Mouse (Mus musculus) G1E (cell line): ENCODE results near the gene Plekho2. TPM values are rescaled to one million over a fixed set of nuclear protein-coding genes. Genes with fewer than 3 reads are reported as not detected.

Source experiments
- ATAC-seq: 2 replicates; pipeline ENCODE4 v1.8.0; 2016; ENCODE audit warnings: mild to moderate bottlenecking; ENCODE audit not compliant: insufficient number of reproducible peaks, poor library complexity, low FRiP score, severe bottlenecking; ENCODE audit errors: extremely low read depth
- DNase-seq: peaks from one replicate; pipeline ENCODE4 v3.0.0; 2012; ENCODE audit warnings: low spot score
- H3K27me3 ChIP-seq: 2 replicates; pipeline ENCODE4 v1.6.1; 2012; ENCODE audit warnings: mild to moderate bottlenecking, low read length, inconsistent platforms; ENCODE audit not compliant: insufficient read depth
- H3K36me3 ChIP-seq: replicated peaks from 2 replicates; pipeline ENCODE3; 2012; ENCODE audit warnings: mild to moderate bottlenecking, inconsistent platforms
- H3K4me1 ChIP-seq: 2 replicates; pipeline ENCODE4 v1.6.1; 2012; ENCODE audit warnings: low read depth, low read length, inconsistent platforms, mixed read lengths; ENCODE audit not compliant: insufficient read depth
- H3K4me3 ChIP-seq: 2 replicates; pipeline ENCODE4 v1.5.1; 2012; ENCODE audit warnings: low read depth, mild to moderate bottlenecking, inconsistent platforms, low read length, moderate library complexity, mixed read lengths
- H3K9me3 ChIP-seq: replicated peaks from 2 replicates; pipeline ENCODE4 v1.6.1; 2012; ENCODE audit warnings: inconsistent platforms
- CTCF ChIP-seq: IDR thresholded peaks from 2 replicates; pipeline ENCODE4 v1.5.1; 2012; ENCODE audit warnings: low read depth, low read length, inconsistent platforms, mixed read lengths
- GATA1 ChIP-seq: IDR thresholded peaks from 2 replicates; pipeline ENCODE4 v1.6.1; 2012; ENCODE audit warnings: borderline replicate concordance, low read length, inconsistent platforms, mixed read lengths
- GATA2 ChIP-seq: IDR thresholded peaks from 2 replicates; pipeline ENCODE4 v1.6.1; 2012; ENCODE audit warnings: low read depth, low read length, inconsistent platforms, borderline replicate concordance
- POLR2AphosphoS5 ChIP-seq: IDR thresholded peaks from 2 replicates; pipeline ENCODE4 v1.6.1; 2012; ENCODE audit warnings: low read depth, low read length, inconsistent platforms; ENCODE audit not compliant: insufficient replicate concordance
- TAL1 ChIP-seq: conservative IDR thresholded peaks from 2 replicates; pipeline ENCODE4 v1.6.1; 2012; ENCODE audit warnings: low read depth, low read length, inconsistent platforms, mixed read lengths
- polyA plus RNA-seq: library from polyadenylated mRNA; stranded (reverse); fragments of >175 nt; gene quantifications from 2 replicates; pipeline ENCODE4 v1.2.3, GENCODE M21; 2012
- total RNA-seq, 2 experiments: library from RNA; stranded (forward) in 1 of 2; stranded (reverse) in 1 of 2; fragments of 200-1000 nt in 1 of 2; fragments of >200 nt in 1 of 2; fragmentation: Nextera tagmentation in 1 of 2; gene quantifications; 2 replicates each; pipeline ENCODE4 v1.2.3; 2014 to 2017

The Plekho2 gene
- total and polyA plus RNA-seq, 3 experiments, result 16.8 to 35.4 (median 26.9) TPM

DNA sequence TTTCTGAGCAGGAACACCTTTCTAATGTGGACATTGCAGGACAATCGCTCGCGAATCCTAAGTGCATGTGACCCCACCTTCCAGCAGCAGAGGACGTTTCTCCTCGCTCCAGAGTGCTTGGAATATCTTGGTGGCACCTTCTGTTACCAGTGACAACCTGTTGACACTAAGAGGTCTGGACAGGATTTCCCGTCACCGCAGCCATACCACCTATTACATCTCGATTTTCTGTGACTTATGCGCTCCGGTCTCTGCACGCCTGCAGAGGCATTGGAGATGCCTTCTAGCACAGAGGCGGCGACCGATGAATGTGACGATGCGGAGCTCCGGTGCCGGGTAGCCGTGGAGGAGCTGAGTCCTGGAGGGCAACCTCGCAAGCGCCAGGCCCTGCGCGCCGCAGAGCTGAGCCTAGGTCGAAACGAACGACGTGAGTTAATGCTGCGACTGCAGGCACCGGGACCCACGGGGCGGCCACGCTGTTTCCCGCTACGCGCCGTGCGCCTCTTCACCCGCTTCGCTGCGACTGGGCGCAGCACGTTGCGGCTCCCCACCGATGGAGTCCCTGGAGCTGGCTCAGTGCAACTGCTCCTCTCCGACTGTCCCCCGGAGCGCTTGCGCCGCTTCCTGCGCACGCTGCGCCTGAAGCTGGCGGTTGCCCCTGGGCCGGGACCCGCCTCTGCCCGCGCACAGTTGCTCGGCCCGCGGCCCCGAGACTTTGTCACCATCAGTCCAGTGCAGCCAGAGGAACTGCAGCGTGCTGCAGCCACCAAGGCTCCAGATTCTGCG, 7.9 kb upstream of the Plekho2 start:
- DNase-seq (peak; percentile 48), ATAC-seq (no peak)
- H3K4me3 ChIP-seq, result peak overlapping the region; percentile 81
- peaks cover 42% of the 10 kb centered on the region for H3K4me1 ChIP-seq
- no peak for TF ChIP-seq TAL1
- H3K27me3 ChIP-seq, result no peaks in the 10 kb centered on the region
- peaks cover 42% of the 10 kb centered on the region for H3K36me3 ChIP-seq
- no peaks in the 10 kb centered on the region for H3K9me3 ChIP-seq

DNA sequence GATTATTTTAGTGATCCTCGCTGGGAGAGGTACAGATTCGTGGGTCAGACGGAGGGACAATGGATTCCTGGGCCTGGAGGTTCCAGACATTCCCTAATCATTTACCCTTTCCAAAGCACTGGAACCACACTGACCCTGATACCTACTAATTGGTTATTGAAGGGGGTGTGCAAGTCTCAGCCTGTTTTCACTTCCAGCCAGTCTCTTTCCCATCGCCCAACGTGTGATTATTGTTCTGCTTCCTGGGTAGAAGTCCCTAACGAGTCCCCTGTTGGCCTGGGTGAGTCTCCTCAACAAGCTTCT, 7.4 kb upstream of the Plekho2 start:
- no peaks in the 10 kb centered on the region for H3K9me3 ChIP-seq
- no peaks in the 10 kb centered on the region for H3K27me3 ChIP-seq
- TF ChIP-seq GATA1 (no peak), POLR2AphosphoS5 (no peak), CTCF (no peak)
- H3K4me1 ChIP-seq, result peaks cover 47% of the 10 kb centered on the region
- peak overlapping the region; percentile 81 for H3K4me3 ChIP-seq
- DNase-seq (no peak), ATAC-seq (no peak)
- peaks cover 36% of the 10 kb centered on the region for H3K36me3 ChIP-seq

DNA sequence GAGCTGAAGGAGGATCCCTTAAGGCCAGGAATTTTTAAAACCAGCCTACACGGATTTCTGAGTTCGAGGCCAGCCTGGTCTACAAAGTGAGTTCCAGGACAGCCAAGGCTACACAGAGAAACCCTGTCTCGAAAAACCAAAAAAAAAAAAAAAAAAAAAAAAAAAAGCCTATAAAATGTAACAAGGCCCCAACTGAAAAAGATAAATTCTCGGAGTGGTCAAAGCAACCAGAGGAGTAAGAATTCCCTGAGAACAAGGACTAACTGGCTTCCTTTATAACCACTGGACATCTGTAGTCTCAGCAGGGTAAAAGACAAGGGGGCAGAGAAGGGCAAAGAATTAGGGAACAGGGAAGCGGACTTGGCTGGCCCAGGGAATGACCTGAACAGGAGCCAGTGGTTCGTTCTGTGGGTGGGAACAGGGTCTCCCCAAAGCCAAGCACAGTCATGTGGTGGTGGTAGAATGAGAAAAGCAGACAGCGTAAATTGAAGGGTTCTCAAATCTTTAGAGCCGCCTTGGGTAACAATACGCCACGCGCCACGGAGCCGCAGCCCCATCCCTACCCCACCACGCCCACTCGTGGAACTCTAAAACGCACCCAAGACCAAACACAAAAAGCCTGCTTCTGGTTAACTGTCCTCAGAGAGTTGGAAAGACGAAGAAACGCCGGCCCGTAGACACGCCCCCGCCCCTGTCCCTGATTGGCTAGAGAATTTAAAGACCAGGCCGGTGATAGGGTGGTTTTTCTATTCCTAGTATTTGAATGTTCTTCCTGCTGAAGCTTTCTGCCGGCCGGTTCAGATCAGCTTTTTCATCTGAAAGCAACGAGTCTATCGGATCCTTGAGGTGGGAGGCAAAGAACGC, 6.8 kb upstream of the Plekho2 start, which contains the start of gene Pif1:
Pif1 (plus strand) TSS at position 755 of the 864 bp plus-strand sequence.
- Histone ChIP-seq H3K36me3 (peaks cover 31% of the 10 kb centered on the region), H3K9me3 (no peaks in the 10 kb centered on the region), H3K4me3 (peak within 1 kb of the TSS; percentile 81), H3K4me1 (peaks cover 47% of the 10 kb centered on the region), H3K27me3 (no peaks in the 10 kb centered on the region)
- peak; percentile 89 for DNase-seq
- TF ChIP-seq POLR2AphosphoS5, result no peak
- no peak for TF ChIP-seq CTCF
- no peak for TF ChIP-seq GATA1
- TF ChIP-seq TAL1, result no peak
- TF ChIP-seq GATA2, result no peak
- ATAC-seq, result peak; percentile 83

DNA sequence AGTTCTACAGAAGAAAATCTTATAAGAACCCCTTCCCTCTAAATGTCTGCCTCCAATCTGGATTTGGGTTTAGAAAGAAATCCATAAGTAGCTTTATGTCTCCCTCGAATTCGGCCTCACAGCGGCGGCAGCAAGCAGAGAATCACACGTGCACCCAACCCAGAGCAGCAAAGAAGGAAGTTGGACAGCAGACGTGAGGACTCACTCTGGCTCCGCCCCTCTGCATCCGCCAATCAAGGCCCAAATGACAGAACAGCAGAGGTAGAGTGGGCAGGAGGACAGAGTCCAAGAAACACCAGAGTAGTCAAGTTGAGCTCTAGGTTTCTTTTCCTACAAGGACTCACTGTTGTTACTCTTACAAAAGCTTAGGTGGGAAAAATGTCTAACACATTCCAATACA, 3.2 kb upstream of the Plekho2 start:
- no peaks in the 10 kb centered on the region for H3K27me3 ChIP-seq
- peak; percentile 45; the same call in 1 of the 2 replicates for ATAC-seq
- TF ChIP-seq GATA2 (no peak), CTCF (no peak), POLR2AphosphoS5 (no peak), GATA1 (no peak), TAL1 (no peak)
- H3K36me3 ChIP-seq, result peaks cover 2% of the 10 kb centered on the region
- H3K4me1 ChIP-seq, result peaks cover 56% of the 10 kb centered on the region
- no peaks in the 10 kb centered on the region for H3K9me3 ChIP-seq
- no peak overlapping the region; the same call in 1 of the 2 replicates for H3K4me3 ChIP-seq
- DNase-seq, result peak; percentile 57

DNA sequence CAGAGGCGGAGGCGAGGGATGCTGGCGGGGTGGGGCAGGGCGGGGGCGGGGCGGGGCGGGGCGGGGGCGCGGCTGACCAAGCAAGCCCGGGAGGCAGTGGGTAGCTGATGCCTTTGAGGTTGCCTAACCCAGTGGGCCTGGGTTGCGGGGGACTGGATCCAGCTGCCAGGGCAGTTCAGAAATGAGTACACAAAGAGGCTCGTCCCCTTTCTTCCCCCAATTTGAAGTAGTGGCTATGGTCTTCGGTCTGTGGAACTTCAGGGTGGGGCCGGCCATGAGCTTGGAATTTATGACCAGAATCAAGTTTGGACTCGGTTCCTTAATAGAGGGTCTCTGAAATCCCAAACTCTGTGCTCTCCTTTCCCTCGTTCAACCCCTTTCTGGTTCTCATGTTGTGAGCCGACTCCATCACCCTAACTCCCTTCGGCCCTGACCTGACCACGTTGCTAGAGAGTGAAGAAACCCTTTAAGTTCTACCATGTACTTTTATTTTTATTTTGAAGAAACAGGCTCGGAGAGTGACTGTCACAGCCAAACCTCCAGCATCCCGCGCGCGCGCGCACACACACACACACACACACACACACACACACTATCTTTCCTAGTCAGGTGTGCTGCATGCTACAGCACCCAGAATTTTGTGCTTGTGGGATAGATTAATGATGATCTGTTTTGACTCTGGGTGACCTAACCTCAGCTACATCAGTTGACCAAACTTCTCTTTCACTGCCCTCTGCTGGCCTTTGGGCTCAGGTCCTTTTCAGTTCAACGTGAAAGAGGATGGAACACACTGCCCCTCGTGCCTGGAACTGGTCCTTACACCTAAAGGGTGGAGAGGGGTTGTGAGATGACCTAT, 789 bp upstream of the Plekho2 start:
- no peak for TF ChIP-seq TAL1
- no peak for TF ChIP-seq POLR2AphosphoS5
- TF ChIP-seq GATA1, result no peak
- peak; percentile 51; the same call in 1 of the 2 replicates for TF ChIP-seq CTCF
- no peak for TF ChIP-seq GATA2
- Histone ChIP-seq H3K27me3 (no peaks in the 10 kb centered on the region), H3K9me3 (no peaks in the 10 kb centered on the region), H3K36me3 (peaks cover 21% of the 10 kb centered on the region), H3K4me1 (peaks cover 58% of the 10 kb centered on the region), H3K4me3 (peak overlapping the region; percentile 74)
- ATAC-seq (peak; percentile 34), DNase-seq (peak; percentile 58)

DNA sequence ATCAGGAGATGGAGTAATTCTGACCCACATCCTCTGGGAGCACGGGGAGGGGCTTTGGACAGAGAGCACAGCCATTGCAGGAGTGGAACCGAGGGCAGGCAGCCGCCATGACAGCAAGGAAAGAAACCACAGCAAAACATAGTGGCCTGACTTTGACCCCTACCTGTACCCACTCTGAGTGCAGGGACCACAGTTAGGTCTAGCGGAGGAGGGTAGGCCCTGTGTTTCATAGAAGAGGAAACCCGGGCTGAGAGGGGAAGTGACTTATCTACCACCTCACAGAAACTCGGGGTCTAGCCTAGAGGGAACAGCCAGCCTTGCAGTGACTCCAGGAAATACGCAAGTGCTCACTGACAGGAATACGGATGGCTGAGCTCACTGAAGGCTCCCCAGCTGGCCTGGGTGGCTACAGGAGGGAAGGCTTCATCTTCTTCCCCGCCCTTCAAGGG, 1.0 kb downstream of the Plekho2 start:
- H3K4me1 ChIP-seq, result peaks cover 70% of the 10 kb centered on the region
- TF ChIP-seq CTCF (no peak), TAL1 (peak; percentile 19; the same call in 1 of the 2 replicates)
- no peaks in the 10 kb centered on the region for H3K27me3 ChIP-seq
- H3K4me3 ChIP-seq, result peak overlapping the region; percentile 74
- H3K9me3 ChIP-seq, result no peaks in the 10 kb centered on the region
- peaks cover 27% of the 10 kb centered on the region for H3K36me3 ChIP-seq
- peak; percentile 11; the same call in 1 of the 2 replicates for ATAC-seq
- DNase-seq, result peak; percentile 62
